Mouse (Mus musculus) left cerebral cortex, adult 9 months (tissue): ENCODE measurements at regions not wholly inside any gene's neighbourhood (a gene's known extent, or its start where the extent isn't known, plus 50 kb on each side); places are given as distances from the start of the nearest gene placed in this dataset.

ENCODE experiments used
- DNase-seq, 2 experiments: peaks; one replicate each; pipeline ENCODE4 v3.0.0; 2022; ENCODE audit warnings: low spot score in 2 of 2

DNA sequence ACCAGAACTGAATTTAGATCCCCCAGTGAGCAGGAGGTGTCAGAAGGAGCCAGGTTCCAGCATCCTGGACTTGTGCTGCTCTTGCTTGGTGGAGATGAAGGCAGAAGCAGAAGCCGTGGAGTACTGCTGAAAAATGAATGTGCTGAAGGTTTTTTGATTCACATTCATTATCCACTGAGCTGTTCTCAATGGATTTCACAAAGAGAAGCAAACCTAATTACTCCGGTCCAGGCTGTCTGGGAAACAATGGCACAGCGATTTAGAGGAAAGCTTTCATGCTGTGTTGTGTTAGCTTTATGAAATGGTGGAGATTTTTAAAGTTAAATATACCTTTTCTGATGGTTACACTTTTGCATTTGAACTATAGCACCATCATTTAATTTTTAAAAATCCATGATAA is 535.3 kb upstream of the Adgrl3 start:
- no peak for DNase-seq

DNA sequence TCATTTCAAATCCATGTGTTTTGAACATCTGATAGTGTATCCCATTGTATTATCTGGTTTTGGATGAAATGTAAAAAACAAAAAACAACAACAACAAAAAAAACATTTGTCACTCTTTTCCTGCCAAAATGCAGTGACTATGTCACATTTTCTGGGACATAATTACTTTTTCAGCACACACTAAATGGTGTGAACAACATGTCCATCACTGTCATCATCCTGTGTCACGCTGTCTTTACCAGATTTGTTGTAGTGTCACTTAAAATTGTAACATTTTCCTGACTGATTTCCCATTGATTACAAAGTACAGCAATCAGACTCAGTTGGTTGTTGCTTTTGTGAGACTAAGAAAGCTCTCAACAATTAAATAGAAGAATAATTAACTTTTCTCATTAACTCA is 531.6 kb upstream of the Adgrl3 start:
- no peak for DNase-seq

DNA sequence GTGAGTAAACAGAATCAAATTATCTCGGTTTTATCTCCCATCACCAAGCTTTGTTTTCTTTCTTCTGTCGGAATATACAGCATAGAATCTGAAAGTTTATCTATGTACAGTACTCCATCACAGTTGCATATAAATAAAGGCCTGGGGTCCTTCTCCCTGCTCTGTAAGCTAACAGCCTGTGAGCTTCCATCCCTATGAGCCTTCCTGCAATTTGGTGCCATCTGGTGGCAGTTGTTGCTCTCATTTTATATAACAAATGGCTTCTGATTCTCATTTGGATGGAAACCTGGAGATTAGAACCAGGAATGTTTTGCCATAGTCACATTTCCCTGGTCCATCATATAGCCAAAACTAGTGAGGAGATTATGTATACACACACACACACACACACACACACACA is 511.3 kb upstream of the Adgrl3 start:
- peak in 1 of 2 experiments; percentile 79 for DNase-seq

DNA sequence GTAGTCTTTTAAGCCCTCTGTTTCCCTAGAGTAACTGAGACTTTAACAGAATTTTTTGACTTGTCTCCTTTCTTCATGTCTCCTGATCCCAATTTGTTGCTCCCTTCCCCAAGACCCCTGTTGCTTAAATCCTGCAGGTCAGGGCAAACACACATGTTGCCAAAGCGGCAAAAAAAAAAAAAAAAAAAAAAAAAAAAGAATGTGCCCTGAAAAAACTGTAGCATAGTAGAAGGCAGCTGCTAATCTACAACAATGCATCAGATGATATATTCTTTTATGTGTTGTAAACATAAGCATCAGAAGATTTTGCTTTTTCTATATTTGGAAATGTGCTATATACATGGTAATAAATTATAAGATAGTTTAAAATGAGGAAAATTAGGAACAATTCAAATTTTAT is 479.9 kb upstream of the Adgrl3 start:
- DNase-seq: no peak

DNA sequence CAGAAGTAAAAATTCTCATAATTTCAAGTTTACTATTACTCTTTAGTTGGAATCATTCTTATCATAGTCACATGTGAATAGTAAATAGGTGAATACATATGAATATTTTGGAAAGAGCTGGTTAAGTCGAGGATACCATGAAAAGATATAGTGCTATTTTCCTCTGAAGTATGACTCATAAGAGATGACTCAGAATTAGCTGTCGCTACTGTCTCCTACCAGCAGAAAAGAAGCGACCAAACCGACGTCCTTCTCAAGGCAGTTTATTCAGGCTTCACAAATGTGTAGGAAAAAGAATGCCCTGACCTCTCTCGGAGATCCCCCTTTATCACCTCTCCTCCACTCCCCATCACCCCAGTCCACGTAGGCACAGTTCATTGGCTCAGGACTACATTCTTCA is 468.3 kb upstream of the Adgrl3 start:
- DNase-seq: peak in 1 of 2 experiments; percentile 5

DNA sequence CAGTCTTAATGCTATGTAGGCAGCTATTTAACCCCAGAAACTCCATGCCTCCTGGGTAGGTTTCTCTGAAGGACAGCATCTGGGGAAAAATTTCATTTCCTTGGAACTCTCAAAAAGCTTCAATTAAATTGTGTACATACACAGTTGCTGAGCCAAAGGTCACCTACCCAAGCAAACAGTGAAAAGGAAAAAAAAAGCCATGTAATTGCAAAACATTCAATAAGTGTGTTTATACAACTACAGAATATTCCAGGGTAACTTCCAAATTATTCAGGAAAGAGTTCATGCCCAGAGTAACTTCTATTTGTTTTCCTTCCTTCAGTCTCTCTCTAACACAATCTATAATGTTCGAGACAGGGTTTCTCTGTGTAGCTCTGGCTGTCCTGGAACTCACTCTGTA is 441.2 kb upstream of the Adgrl3 start:
- no peak for DNase-seq

DNA sequence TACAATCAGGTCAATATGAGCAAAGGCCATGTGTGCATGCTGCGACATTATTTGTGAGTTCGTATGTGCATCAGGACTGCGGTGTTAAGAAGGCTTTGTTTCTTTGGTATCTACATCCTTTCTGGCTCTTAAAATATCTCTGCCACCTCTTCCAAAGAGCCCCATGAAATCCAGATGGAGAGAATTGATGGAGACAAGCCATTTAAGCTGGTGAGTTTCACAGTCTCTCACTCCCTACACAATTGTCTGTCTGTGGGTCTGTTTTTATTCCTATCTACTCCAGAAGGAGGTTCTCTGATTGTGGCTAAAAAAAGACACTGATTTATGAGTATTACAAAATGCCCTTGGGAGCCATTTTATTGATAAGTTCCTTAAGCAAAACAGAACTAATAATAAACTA is 408.4 kb upstream of the Adgrl3 start:
- no peak for DNase-seq

DNA sequence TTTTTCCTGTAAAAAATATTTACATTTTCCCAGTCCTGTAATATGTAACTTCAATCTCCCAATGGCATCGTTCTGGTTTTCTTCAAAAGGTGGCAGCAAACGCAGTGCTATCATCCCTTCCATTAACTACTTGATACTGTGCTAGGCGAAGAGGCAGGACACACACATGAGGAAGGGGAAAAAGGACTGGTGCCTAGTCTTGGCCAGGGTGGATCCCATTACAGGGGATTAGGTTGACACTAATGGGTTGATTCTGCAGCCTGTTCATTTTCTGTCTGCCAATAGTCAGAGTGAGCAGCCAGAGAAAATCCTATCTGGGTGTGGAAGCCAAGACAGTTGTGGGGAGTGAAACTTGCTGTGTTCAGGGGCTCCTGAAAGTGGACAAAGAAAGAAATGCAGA is 392.7 kb upstream of the Adgrl3 start:
- DNase-seq: no peak

DNA sequence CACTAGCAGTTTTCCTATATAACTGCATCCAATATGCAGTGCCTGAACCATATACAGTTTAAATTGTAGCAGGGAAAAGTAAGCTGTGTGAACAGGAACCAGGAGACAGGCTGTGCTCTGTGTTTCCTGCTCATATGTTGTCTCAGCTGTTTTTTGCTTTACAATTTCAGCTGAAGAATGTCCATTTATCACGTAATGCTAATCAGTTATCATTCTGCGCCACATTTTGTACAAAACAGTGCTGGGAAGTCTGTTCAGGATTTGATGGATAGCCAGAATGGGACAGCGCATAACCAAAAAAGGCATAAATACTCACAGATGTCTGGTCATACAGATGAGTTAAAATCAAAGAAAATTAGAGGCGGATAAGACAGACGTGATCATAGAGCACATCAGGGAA is 360.9 kb upstream of the Adgrl3 start:
- no peak for DNase-seq

DNA sequence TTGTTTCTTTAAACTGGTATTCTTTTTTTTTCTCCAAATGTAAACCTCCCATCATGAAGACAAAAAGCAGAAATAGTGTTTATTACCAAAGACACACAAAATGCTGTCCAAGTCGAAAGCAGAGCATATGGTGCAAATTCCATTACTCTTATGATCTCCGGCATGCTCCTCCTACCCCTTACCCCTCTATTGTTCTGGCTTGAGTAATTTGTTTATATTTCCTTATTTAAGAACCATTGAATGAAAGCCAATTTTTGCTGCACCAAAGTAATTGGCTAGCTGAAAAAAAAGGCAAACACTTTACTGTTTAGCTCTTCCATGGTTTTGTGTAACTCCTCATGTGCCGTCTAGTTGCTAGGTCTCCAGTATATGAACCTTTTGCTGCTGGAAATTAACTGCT is 360.4 kb upstream of the Adgrl3 start:
- no peak for DNase-seq

DNA sequence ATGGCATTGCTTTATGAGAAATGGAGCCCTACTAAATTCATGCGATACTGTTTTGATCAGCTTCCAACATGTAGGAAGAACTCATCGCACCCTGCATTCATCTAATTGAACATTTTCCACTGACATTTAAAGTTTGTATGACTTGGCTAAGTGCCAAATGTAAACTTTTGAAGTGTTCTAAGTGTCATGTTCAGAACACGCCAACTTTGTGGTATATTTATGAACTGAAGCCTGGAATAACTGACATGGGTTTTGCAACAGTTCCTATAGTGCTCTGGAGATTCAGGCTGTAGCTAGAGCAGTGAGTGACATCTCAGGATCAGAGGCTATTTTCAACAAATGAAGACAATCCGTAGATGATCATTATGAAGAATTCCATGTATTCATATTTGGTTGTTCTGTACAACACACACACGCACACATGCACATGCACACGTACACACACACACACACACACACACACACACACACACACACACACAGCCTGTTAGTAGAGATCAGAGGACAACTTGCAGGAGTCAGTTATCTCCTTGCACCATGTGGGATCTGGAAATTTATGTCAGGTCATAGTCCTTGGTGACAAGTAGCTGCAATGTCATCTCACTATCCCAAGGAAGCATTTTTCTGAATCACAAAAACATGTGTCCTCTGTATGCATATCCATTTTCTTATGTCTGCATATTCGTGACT is 349.5 kb upstream of the Adgrl3 start:
- peak in 1 of 2 experiments; percentile 1 for DNase-seq

DNA sequence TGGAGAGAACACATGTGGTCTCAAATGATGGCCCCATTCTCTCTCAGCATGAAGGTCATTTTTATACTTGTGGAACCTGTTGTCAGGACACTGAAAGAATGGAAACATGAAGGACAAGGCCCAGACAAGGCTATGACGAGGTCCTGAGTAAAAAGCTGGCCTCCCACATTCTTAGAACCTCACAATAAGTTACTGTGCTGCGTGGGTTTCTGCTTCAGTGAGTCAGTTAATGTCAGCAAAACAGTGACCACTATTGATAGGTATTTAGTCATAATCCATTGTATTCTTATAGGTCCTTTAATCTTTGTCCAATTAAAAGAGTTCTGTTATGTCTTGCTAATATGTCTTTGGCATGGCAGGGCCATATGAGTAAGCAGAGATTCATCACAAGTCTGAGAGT is 336.5 kb upstream of the Adgrl3 start:
- DNase-seq: no peak

DNA sequence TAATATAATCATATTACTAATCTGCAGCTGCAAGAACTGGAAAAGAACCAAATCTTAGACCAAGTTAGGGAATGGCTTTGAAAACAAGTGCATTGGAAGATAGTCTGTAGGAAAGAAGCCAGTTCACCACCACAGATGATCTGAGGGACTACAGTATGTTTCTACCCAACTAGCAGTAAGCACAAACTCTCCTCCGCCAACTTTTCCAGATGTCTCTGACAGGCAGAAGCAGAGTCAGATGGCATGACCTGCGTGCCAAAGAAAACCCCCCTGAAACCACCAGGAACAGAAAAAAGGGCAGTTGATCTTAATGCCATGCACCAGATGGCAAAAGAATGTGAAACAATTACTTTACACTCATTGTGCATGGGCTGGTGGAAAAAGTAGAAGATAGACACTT is 319.1 kb upstream of the Adgrl3 start:
- no peak for DNase-seq

DNA sequence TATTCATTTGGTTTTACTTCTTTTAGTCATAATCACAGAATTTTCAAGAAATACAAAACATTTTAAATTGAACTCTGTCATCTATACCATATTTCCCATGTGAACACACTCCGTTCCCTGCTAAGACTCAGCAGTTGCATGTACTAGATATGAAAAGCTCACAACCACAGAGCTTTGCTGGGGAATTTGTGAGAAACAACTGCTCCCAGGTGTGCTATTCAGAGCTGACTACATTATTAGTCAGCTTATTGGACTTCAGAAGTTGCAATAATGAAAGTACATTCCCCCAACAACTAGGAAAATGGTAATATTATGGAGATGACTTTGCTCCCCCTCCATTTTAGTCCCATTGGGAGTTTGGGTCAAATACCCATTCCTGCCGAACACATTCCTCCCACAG is 315.2 kb upstream of the Adgrl3 start:
- no peak for DNase-seq

DNA sequence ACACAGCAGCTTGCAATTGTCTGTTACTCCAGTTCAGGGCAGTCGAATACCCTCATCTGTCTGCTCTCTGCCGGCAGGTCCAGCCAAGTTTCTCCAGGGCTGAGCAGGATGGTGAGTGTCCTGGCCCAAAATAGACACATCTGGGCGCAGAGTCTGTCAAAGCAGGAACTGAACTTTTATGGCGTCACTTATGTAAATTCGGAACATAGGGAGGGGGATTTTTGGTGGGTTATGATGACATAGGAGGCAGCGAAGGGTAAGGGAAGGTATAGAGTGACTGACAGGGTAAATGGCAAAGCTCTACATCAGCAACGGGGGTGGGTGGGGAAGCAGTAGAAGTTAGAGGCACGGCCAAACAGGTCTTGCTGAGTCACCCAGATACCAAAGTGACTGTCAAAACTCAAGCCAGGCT is 313.3 kb upstream of the Adgrl3 start:
- no peak for DNase-seq
